Mouse (Mus musculus): Measurements from ENCODE around the gene Hmgcl. TPM values are rescaled to one million over a fixed set of nuclear protein-coding genes. Genes with fewer than 3 reads are reported as not detected.

Hmgcl gene
- 100 to 1,000 TPM in 1 of 2 experiments, 10 to 100 TPM in 1; 73.7 to 104 TPM for polyA plus RNA-seq (2017; shearing (Covaris generic))

DNA sequence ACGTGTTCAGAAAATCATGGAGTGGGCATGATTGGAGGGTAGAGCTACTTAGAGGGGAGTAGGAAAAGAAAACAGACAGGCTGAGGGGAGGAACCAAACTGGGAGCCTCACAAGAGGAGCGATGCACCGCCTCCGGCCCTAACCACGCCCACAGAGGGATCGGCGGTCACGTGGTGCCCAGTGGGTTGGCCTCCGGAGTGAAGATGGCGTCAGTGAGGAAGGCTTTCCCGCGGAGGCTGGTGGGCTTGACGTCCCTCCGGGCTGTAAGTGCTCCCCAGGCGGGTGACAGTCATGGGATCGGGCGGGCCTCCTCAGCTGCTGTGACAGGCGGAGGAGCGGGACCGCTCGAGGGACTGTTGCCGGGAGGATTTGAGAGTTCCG is at the start of gene Hmgcl:
Gene Hmgcl (plus strand): TSS at position 171 of the 381 bp plus-strand sequence.
- ATAC-seq: peak; percentile 98

DNA sequence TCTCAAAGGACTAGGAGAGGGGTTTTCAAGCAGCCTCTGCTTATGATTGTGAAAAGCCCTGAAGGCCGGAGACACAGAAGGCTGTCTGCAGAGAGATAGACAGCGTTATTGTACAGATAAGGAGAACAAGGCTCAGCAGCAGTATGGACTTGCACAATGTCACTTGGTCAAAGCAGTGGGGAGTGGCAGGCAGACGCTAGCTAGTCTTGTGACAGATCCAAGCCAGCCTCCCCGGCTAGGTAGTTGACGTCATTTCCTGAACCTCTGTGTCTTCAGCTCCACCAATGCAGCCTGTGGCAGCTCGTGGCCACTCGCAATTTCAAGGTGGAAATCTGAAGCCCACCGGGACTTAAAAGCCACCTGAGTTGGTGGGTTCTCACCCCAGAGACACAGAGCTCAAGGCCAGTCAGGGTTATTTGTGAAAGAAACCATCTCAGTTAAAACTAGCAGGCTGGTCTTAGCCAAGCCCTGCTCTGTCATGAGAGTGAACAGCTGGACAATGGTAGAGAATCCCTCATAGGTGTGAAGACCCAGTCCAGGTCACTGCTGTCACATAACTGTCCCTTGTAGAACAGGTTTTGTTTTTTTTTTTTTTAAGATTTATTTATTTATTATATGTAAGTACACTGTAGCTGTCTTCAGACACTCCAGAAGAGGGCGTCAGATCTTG is 47.7 kb upstream of the Hmgcl start:
- ATAC-seq: peak; percentile 91

DNA sequence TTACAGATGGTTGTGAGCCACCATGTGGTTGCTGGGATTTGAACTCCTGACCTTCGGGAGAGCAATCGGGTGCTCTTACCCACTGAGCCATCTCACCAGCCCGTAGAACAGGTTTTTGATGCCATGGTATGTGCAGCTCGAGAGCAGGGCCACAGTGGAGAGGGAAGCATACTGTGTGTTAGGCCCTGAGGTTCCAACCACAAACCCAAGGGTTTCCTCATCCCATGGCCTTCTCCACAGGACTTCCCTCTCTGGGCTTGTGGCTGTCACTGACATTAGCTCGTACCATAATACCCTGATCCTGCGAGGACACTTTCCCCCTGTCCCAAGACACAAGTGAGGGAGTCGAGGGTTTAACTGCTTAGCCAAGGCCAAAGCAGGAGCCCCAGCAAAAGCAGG is 47.2 kb upstream of the Hmgcl start:
- no peak for ATAC-seq

DNA sequence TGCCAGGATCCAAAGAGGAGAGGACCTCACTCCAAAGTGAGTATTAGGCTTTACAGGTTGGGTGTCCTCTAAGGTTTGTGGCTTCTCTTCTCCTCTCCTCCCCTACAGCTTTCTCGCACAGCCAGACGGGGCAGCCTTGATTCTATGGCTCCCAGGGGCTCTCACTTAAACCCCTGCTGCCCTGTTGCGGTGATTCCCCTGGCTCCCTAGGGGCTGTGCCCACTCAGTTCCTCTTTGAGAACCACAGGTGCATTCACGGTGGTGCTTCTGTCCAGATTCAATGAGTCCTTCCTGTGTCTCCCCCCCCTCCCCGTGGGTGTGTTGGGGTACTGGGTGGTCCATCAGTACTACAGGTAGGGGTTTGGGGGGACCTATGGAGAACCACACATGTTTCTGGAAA is 46.2 kb upstream of the Hmgcl start:
- no peak for ATAC-seq

DNA sequence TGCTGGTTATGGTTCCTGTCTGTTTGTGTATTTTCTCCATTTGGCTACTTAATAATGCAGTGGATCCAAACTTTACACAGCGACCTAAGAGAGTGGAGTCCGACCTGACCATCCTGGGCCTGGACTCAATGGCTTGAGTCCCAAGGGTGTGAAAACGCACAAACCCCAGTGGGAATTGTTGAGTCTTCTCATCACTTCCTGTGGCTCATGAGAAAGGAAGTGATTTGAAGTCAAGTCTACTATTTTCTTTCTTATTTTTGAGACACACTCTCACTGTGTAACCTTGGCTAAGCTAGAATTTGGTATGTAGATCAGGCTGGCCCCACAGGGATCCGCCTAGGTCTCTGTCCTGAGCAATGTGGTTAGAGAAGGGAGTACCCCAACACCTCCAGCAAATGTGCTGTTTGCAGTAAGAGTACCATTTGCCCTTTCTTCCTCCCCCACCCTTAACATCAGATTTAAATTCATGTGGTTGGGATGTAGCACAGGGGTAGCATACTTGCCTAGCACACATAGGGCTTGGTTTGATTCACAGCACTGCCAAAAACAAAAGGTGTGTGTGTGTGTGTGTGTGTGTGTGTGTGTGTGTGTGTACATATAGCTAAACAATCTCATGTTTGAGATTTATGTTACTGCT is 43.5 kb upstream of the Hmgcl start:
- no peak for ATAC-seq

DNA sequence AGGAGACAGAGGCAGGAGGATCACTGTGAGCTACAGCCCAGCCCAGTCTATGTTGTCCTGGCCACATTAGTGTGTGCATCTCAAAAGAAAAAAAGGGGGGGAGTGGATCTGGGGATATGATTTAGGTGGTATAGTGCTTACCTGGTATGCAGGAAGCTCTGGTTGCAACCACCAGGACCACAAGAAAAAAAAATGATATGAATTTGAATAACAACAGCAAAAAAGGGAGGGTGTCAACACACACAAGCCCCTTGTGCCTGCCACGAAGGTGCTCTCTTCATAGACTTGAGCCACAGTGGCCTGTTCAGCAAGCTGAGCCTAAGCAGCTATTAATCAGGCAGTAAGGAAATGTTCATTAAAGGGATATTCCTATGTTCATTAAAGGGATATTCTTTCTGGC is 41.4 kb upstream of the Hmgcl start:
- ATAC-seq: peak; percentile 29

DNA sequence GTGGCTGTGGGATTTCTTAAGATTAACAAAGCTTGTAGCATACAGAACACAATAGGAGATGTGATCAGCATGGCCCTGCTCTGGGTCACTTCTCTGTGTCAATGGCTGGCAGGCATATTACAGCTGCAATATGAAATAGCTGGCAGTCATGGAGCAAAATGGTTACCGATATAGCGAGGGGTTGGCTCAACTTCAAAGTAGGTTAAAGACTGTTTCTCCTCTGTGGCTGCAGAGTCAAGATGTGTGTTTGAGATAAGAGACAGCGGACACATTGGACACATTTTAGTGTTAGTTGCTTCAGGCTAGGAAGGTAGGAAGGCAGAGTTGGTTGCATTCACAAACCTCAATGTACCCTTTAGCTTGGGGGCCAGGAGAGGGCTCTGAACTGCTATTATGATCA is 39.6 kb upstream of the Hmgcl start:
- ATAC-seq: no peak

DNA sequence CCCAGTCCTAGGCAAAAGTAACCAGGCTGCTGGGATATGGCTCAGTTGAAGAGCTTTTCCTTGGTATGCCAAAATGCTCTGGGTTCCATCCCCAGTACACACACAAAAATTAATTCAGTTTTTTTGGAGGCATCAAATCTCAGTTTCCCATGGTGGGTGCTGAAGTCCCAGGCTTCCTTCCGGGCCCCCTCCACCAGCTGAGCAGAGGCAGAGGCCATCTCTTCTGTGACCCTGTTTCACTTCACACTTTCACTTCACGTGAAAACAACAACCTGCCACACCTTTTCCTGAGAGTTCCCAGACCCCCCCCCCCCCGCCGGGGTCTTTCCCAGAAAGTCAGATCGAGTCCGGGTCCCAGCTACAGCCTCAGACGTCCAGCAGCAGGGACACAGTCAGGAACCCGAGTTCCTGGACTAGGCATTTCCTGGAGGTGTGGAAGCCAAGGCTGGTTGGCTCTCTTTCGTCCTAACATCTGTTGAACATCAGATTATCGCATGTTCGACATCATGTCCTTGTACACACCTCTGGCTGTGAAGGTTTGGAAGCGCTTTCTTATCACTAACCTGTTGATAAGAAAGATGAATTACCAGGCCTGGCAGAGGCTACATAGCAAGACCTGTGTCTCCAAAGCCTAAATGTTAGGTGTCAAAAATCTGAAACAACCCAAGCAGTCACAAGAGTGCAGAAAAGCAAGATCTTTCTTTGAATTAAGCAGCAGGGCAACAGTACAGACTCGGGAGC is 36.8 kb upstream of the Hmgcl start:
- ATAC-seq: no peak

DNA sequence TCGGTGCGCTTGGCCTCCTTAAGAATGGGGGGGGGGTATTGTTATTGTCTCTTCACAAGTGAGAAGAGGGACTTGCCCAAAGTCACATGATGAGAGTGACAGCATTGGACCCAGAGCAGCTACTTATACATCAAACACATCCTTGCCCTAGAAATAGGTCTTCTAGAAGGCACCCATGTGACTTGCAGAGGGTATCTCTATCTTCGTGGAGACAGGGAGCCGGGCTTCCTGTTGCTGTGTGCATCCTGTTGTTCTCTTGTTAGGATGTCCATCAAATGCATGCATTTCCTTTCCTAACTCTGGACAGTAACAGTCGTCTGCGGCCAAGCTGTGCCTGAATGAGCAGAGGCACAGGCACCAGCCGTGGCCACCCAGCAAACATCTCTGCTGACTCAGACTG is 34.7 kb upstream of the Hmgcl start:
- peak; percentile 98 for ATAC-seq

DNA sequence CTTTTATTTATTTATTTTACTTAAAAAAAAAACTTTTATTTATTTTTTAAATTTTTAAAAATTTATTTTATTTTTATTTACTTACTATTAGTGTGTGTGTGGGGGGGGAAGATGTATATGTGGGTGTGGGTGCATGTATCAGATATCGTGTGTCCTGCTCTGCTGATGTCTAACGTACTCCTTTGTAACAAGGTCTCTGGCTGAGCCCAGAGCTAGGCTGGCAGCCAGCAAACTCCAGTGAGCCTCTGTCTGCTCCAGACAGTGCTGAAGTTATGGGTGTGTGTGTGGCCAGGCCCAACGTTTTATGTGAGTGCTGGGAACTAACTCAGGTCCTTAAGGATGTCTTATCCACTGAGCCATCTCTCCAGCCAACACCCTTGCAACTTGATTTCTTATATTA is 34.1 kb upstream of the Hmgcl start:
- ATAC-seq: no peak

DNA sequence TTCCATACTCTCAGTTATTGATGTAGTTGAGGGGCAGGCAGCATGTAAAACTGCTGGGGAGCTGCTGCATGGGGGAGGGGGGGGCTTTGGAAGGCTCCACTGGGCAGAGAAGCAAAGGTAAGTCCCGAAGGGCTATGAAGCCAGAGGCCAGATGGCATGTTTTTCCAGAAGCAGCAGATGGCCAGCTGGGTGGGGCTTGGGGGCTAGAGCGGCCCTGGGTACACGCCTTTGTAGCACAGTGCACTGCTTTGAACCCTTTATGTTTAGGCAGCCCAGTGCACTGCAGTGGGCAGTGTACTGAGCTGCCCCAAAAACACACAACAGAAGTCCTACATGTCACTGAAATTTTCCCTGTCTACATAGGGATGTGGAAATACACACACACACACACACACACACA is 33.4 kb upstream of the Hmgcl start:
- ATAC-seq: no peak

DNA sequence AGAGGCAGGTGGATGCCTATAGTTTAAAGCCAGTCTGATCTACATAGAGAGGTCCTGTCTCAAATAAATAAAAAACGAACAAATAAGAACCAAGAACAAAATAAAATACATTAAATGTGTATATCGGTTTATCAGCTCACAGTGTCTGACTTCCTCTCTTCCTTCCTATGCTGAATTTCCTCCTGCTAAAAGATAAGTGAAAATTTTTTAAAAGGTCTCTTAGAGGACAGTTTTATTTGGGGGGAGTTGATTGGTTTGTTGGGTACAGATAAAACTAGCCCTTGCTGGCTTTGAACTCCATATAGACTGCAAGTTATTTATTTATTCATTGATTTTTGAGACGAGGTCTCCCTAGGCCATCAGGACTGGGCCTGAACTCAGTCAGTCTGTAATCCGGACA is 32.8 kb upstream of the Hmgcl start:
- ATAC-seq: no peak

DNA sequence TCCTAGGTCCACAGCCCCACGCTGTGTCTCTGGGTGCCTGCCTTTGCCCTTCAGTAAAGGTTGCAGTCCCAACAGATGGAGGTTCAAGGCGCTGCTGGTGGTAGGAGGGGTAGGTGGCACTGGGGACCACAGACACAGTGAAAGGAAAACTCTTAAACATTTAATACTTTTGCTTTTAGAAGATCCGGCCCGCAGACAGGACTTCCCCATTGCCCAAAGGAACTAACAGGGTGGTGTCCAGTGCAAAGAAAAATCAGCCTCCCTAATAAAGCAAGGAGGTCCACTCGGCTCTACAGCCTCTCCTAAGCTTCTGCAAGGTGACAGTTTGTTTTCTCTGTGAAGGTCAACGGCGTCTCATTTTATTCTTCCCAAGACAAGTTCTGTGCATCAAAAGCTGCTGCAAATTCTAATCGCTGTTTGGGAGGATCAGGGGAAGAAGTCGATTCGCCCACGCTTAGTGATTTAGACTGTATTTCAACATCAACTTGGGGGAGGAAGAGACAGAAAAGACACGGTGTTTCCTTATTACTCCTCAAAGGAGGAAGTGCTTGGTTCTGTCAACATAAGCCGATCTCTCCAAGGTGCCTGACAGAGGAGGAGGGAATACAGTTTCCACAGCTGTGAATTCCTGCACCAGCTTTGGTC is 27.5 kb upstream of the Hmgcl start:
- no peak for ATAC-seq

DNA sequence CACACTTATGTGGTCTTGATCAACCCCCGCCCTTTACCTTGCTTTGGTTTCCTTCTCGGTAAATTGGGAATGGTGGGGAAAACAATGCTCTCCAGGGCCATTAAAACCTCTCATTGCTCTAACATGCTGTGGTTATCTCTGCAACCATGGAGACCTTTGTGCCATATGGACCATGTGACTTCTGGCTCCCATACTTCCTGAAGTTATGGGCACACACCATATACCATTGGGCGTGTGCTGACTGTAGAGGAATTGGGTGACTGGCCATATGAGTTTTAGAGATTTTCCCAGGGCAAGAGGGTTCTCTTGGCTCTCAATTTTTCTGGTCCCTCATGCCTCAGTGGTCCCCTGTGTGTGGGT is 27.0 kb upstream of the Hmgcl start:
- ATAC-seq: no peak

DNA sequence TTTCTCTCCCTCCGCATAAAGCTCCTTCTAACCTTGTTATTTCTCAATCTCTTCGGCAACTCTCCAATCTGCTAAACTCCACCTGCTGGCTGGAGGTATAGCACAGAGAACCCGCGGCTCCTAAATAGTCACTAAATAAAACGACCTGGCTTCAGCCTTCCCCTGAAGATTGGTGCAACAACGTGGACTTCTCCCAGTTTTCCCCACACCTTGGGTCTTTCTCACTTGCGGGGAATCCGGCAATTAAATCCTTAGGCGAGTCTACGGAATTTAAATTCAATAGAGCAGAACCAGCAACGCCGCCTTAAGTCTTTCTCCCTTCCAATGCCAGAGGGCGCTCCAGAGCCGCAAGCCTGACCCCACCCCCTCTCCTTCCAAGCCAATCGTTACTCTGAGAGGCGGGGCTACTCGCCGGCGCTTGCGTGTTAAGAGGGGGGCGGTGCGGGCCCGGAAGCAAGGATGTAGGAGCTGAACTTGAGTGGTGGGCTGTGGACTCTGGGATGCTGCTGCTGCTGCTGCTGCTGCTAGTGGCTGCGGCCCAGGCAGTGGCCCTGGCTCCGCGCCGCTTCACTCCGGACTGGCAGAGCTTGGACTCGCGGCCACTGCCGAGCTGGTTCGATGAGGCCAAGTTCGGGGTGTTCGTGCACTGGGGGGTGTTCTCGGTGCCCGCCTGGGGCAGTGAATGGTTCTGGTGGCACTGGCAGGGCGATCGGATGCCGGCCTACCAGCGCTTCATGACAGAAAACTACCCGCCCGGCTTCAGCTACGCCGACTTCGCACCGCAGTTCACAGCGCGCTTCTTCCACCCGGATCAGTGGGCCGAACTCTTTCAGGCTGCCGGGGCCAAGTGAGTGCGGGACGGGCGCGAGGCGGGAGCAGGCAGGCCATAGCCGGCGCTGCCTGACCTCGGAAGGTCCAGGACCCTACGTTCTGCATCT is 25.7 kb upstream of the Hmgcl start, which contains the start of gene Fuca1:
Gene Fuca1 (plus strand): TSS at position 432 of the 938 bp plus-strand sequence.
- peak; percentile 95 for ATAC-seq

DNA sequence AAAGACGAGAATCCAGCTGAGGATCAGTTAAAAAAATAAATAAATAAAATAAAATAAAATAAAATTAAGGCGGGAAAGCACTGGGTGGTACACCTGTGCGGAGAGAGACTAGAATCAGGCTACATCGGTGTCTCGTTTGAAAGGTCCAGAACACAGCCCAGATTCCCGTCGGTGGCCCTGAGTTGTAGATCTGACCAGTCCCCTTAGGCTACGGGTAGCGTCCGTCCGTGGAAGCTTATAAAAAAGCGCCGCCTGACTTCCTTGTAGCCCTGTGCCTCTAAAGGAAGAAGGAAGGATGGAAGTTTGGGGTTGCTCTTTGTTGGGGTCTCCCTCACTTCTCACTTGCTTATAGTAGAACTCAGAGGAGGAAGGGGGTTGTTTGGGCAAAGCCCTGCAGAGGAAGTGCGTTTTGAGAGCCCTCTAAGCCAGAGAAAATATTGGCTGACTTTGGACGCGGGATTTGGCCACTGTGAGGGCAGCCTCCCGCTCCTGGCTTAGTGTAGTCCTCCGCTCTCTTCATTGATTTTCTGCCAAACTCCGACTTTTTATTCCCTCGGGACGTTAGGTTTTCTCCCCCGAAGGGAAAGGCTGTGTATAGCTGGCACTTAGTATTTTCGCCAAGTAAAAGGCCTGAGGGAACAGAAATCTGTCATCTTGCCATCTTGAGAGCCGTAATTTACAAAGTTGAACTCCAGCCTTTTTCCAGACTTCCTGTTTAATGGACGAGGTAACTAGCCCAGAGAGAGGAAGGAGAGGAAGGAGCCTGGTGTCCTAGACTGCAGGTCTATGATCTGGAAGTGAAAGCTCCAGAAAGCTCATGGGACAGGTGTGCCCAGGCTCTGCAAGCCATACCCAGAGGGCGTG is 24.8 kb upstream of the Hmgcl start:
- no peak for ATAC-seq

DNA sequence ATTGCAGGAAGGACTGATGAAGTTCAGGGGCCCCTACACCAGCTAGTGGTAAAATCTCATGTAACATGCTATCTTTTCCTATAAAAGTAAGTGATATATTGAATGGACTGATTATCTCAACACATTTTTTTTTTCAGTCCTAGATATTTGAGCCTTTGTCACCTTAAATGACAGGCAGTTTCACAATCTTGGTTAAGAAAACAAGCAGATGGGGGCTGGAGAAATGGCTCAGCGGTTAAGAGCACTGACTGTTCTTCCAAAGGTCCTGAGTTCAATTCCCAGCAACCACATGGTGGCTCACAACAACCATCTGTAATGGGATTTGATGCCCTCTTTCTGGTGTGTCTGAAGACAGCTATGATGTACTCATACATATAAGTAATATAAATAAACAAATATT is 24.1 kb upstream of the Hmgcl start:
- no peak for ATAC-seq

DNA sequence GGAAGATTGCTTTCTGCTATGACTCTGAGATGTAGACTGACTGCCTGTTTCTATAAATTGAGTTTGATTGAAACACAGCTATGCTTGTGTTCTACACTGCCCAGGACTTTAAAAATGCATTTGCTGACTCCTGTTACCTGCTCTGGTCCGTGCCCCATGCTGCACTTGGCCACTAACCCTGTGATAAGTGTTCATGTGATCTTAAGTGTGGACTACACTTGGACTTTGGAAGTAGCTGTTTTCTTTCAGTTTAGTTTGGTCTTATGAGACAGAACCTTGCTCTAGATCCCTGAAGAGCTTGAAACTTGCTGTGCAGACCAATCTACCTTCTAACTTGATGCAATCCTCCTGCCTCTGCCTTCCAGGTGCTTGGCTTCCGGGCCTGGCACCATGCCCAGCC is 21.8 kb upstream of the Hmgcl start:
- no peak for ATAC-seq

DNA sequence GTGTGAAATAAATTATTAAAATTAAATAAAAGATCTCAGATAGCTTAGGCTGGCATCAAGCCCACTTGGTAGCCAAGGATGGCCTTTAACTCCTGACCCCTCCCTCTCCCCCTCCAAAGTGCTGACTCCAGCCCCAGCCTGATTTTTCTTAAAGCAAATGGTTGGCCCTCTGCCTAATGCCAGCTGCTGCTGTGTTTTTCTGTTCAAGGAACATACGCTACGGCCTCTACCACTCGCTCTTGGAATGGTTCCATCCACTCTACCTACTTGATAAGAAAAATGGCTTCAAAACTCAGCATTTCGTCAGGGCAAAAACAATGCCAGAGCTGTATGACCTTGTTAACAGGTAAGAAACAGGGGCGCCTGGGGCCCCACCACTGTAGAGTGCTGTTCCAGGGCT is 20.9 kb upstream of the Hmgcl start:
- ATAC-seq: no peak

DNA sequence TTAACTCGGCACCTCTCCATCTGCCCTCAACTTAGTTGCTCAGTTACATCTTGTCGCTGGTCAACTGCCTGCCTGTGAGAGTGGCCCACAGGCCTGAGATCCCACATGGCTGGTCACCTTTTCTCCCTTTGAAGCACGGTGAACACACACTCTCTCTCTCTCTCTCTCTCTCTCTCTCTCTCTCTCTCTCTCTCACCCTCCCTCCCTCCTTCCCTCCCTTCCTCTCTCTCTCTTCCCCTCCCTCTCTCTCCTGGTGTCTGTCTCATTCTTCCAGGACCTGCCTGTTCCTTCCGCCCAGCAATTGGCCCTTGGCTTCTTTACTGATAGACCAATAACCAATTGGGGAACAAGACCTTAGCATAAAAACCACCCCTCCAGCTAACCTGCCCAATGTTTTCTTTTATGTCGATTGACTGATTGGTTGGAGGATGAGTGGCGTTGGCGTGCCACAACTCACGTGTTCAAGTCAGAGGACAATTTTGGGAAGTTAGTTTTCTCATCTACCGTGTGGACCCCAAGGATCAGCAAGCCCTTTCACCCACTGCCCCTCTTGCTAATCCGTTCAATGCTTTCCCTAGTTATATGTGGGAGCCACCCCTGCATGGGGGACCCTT is 19.9 kb upstream of the Hmgcl start:
- ATAC-seq: no peak

DNA sequence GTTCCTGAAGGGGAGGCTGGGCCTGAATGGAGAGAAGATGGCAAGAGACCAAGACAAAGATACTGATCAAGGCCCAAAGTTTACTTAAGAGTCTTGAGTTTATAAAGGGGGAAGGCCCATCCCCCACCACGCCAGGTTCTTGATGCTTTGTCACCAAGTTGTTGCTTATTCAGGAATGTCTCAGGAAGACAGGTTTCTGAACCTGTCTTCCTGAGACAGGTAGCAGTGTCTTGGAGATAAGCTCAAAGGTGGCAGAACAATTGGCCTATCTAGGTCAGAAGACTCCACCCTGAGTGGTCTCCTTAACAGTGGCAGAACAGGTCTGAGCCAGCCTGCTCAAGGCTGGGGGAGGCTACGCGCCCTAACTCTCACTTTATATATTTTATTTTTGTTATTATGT is 19.4 kb upstream of the Hmgcl start:
- no peak for ATAC-seq
